Mouse (Mus musculus) brain, embryonic 14.5 days (tissue): ENCODE results near the gene Ush1c. TPM values are rescaled to one million over a fixed set of nuclear protein-coding genes. Genes with fewer than 3 reads are reported as not detected.
"Not testable (repeated sequence)": the region's sequence is repeated elsewhere in the genome, so short reads cannot be mapped to it uniquely, and the experiment has no call there.

Source experiments
- DNase-seq: peaks from one replicate; pipeline ENCODE4 v3.0.0-alpha.2; 2011; ENCODE audit warnings: low read depth
- CTCF ChIP-seq: fragments of 200-500 bp; IDR thresholded peaks from 2 replicates; pipeline ENCODE4 v1.5.1; 2012; ENCODE audit warnings: inconsistent platforms, mild to moderate bottlenecking, moderate library complexity, borderline replicate concordance; ENCODE audit not compliant: insufficient read depth, insufficient read length; ENCODE audit errors: extremely low read depth
- POLR2A ChIP-seq: fragments of 200-500 bp; IDR thresholded peaks from 2 replicates; pipeline ENCODE4 v1.6.1; 2012; ENCODE audit warnings: mild to moderate bottlenecking, inconsistent platforms, borderline replicate concordance; ENCODE audit not compliant: poor library complexity, insufficient read depth, insufficient read length, severe bottlenecking; ENCODE audit errors: extremely low read depth
- polyA plus RNA-seq: library from polyadenylated mRNA; depleted of rRNA; stranded (reverse); fragments of >200 nt; gene quantifications from 2 replicates; pipeline ENCODE4 v1.2.3, GENCODE M21; 2012

Ush1c gene
- polyA plus RNA-seq, 1 experiment = 0.79 TPM

DNA sequence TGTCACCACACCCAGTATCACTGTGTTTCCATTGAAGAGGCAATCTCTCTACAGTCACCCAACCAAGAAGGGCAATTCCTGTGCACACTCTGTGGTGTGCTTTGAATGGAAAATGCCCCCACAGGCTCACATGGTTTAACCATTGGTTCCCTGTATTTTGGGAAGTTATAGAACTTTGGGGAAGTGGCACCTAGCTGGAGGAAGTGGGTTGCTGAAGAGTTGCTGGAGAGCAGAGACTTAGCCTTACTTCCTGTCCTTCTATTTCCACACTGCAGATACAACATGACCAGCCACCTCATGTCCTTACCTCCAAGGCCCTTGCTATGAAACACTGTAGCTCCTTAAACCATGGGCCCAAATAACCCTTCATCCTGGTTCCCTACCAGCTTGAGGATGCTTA, 54.1 kb downstream of the Ush1c start:
- TF ChIP-seq CTCF = no peak
- TF ChIP-seq POLR2A = no peak
- no peak for DNase-seq

DNA sequence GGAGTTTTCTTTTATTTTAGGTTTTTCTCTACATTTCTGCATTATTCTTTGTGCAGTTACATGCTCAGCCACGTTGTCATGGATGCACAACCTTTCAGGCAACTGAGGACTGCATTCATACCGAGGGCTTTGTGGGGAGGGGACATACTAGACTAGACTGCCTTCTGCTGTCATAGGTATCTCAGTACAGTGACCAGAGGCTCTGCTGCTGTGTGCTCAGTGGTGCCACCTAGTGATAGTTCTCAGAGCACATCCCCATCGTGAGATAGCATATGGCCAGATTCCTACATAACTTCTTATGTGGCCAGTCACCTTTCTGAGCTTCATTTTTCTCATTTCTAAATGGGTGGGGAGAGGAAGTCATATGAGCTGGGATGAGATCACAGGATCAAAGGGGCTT, 56.7 kb downstream of the Ush1c start:
- TF ChIP-seq CTCF (peak; percentile 84; the same call in 1 of the 2 replicates), POLR2A (no peak)
- DNase-seq = peak; percentile 82

DNA sequence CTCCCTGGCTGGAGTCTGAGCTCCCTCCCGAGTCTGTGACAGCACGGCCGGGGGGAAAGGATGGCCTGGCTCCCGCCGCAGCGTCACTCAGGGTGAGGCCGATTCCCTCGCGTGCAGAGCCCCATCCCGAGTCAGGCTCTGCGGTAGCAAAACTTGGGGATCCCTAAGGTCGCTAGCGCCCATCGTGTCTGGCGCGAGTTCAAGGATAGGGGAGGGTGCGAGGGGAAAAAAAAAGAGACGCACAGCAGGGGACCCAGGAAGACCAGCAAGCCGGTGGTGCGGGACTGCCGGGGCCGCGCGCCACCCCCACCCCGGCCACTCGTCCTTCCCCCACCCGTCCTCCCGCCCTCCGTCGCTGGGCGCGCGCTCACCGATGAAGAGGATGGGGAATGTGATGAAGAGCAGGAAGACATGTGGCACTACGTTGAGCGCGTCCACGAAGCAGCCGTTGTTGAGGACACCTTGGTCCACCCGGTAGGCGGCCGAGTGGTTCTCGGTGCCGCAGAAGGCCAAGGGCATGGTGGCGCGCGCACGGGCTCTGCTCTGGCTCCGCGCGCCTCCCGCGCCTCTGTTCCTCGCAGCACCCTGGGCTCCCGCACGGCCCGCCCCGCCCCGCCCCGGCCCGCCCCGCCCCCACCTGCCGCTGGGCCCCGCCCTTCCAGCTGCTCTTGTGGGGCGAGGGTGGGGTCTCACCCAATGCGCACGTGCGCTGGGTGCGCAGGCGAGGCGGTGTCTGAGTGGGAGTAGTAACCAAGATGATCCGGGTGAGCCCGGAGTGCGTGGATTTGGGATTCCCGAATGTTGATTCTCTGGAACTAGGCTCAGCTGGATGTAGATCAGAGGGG, 58.6 kb downstream of the Ush1c start, which contains the start of gene Abcc8:
Gene Abcc8, minus strand, starts transcription at position 603 of the 845 bp plus-strand sequence.
- TF ChIP-seq POLR2A = no peak
- DNase-seq = peak; percentile 37

DNA sequence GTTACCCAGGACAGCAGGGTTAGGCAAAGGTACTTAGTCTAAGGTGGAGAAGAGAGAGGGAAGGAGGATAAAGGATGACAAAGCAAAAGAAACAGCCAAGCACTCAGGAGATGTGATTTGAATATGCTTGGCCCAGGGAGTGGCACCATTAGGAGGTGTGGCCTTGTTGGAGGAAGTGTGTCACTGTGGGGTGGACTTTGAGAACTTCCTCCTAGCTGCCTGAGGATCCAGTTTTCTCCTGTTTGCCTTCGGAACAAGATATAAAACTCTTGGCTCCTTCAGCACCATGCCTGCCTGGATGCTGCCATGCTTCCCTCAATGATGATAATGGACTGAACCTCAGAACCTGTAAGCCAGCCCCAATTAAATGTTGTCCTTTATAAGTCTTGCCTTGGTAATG, 69.3 kb downstream of the Ush1c start:
- not testable (repeated sequence) for DNase-seq

GRCm38 (mm10) chr7:46168402-46168801, 69.9 kb downstream of the Ush1c start:
- DNase-seq = no peak
- TF ChIP-seq POLR2A = no peak

- DNase-seq = no peak
- TF ChIP-seq CTCF (no peak), POLR2A (no peak)
Observed at GRCm38 (mm10) chr7:46167901-46168300, 70.4 kb downstream of the Ush1c start.

DNA sequence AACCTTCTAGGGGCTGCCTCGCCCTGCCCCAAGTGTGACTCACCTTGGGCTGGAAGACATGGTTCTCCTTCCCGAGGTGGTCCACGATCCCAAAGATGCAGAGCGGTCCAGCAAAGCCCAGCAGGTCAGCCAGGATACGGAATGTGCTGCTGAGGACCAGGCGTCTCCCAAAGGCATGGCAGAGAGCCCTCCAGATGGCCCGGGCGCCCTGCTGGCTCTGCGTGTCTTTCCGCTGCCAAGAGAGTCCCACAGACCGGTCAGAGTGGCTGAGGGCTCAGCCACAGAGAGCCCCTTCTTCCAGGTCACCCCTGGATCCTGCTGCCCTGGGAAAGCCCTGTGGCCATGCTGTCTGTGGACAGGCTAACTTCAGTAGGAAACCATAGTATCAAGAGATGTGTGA, 72.4 kb downstream of the Ush1c start:
- TF ChIP-seq CTCF = no peak
- no peak for TF ChIP-seq POLR2A
- DNase-seq = no peak

DNA sequence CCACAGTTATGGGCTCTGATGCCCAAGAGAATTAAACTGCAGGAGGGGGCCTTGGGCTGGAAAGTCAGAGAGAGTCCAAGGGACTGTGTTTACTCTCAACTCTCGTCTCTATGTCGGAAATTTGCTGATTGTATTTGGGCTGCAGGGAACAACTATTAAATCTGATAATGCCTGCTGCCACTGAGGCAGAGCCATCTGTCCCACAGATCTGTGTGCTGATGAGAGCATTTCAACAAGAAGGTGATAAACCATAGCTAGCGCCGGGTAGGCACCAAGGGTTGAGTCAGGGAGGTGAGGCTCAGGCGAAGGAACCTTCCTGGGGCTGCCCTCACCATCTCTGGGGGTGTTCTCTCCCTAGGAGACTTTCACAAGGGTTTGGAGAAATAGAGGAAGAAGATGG, 75.6 kb downstream of the Ush1c start:
- DNase-seq = peak; percentile 29
- no peak for TF ChIP-seq POLR2A

DNA sequence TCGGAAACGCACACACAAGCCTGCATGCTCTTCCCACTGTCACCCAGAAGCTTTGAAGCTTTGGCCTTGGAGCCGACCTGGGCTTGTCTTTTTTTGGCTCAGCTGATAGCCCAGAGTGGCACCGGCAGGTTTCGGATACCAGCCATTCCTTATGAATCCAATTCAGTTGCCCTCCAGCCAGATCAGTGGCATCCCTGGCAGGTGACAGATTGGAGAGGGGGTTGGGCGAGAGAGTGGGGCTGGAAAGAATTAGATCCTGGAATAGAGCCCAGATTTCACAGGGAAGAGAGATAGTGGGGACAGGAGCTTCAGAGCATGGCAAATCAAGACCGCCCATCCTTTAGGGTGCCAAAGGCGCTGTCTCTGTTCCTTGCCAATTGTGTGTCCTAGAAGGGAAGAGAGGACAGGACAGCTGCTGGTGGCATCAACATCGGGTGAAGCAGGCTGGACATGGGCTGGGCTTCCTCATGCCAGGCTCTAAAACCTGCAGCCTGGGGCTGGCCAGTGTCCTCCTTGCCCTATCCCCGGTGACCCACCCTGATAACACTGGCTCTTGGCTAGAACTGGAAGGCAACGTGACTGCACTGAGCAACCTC, 76.1 kb downstream of the Ush1c start:
- peak; percentile 60 for DNase-seq
- TF ChIP-seq CTCF (no peak), POLR2A (no peak)

DNA sequence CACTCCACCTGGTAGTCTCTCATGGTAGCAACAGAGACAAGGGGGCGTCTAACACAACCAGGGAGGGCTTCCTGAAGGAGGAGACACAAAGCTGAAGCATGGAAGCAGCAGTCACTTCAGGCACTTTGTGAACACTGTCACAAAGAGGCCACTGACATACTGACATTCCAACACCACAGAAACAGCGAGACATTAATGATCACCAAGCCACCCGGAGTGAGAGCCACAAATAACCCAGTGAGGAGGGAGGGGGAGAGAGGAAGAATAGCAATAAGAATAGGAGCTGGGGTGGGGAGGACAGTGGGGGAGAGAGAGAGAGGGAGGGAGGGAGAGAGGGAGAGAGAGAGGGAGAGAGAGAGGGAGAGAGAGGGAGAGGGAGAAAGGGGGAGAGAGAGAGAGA, 76.7 kb downstream of the Ush1c start:
- TF ChIP-seq POLR2A (no peak), CTCF (no peak)
- DNase-seq = no peak

- no peak for TF ChIP-seq CTCF
- TF ChIP-seq POLR2A = no peak
- DNase-seq = peak; percentile 5
Observed at GRCm38 (mm10) chr7:46157746-46158145, 80.6 kb downstream of the Ush1c start.
